Mouse (Mus musculus) bone marrow, adult 2 months (tissue): ENCODE data around the gene Mccc1.

ENCODE experiments used
- CTCF ChIP-seq: fragments of 200-500 bp; IDR thresholded peaks from 2 replicates; pipeline ENCODE4 v1.5.1; 2011; ENCODE audit warnings: low read length, control low read depth; ENCODE audit not compliant: control insufficient read depth, insufficient read depth
- POLR2A ChIP-seq: fragments of 200-500 bp; IDR thresholded peaks from 2 replicates; pipeline ENCODE4 v1.6.1; 2011; ENCODE audit warnings: low read depth, mild to moderate bottlenecking, control low read depth, low read length, borderline replicate concordance; ENCODE audit not compliant: control insufficient read depth

- TF ChIP-seq CTCF: no peak
- no peak for TF ChIP-seq POLR2A
These were observed 67.1 kb downstream of the Mccc1 start for GRCm38 (mm10) chr3:35933405-35933777.
